Mouse (Mus musculus): ENCODE data around the gene Lyve1. TPM values are rescaled to one million over a fixed set of nuclear protein-coding genes. Genes with fewer than 3 reads are reported as not detected.

The Lyve1 gene
- total and polyA plus RNA-seq, 2 experiments from 2014 or later: 7.2 to 12.5 TPM

DNA sequence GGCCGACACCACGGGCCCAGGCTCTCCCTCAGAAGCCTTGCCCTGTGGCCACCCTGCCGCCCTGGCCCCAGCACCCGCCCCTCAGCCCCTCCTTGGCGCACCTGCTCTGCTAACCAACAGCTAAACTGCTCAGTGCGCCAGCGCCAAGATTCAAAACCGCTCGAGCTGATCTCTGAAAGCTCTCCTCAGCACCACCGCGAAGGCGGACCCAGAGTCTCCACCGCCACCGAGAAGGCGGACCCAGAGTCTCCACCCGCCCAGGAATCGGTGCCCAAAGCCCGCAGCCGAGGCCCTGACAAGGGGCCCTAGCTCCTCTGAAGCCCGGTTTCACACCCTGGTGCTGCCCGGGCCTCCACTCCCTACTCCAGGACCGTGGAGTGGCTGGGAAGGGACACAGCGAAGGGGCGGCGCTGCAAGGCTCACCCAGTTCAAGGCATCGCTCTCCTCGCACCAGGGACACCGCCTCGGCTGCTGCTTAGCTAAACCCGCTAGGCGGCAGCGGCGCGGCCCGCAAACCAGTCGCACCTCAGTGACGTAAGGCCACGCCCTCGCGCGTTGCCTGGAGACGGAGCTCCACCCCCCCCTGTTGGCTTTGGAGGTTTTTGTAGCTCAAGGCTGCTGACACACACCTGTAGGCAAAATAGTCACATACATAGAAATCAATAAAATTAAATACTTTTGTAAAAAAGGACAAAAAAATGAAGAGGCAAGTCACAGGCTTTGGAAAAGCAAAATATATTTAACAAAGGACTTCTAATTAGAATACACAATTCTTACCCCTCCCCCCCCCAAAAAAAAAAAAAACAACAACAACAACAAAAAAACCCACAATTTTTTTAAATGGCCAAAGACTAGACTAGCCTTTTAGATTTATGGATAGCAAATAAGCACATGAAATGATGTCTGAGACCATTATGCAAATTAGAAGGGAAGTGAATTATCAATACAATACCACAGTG is 18.8 kb downstream of the Lyve1 start, which contains the start of gene Rnf141:
Gene Rnf141, minus strand, starts transcription at position 542 of the 959 bp plus-strand sequence.
- WGBS: under 1% methylated on average over 42 of the region's 42 CpGs
- Histone ChIP-seq H3K9ac (replicated peaks; ENCODE audit: low read length, poor library complexity, severe bottlenecking) (peak within 1 kb of the TSS; percentile 82), H3K4me1 (ENCODE audit: insufficient read depth, low read length) (no peaks in the 10 kb centered on the region), H3K27ac (ENCODE audit: low read depth, low read length) (peak within 1 kb of the TSS; percentile 78), H3K27me3 (ENCODE audit: insufficient read depth, low read length) (no peaks in the 10 kb centered on the region), H3K4me2 (ENCODE audit: low read depth, low read length, poor library complexity, severe bottlenecking) (peak within 1 kb of the TSS; percentile 86), H3K4me3 (ENCODE audit: low read depth, low read length) (peak within 1 kb of the TSS; percentile 90), H3K36me3 (ENCODE audit: insufficient read depth, low read length) (no peaks in the 10 kb centered on the region), H3K9me3 (ENCODE audit: low read length) (no peaks in the 10 kb centered on the region)
- TF ChIP-seq CTCF (IDR thresholded peaks at IDR 0.05): peak; percentile 77
- peak; percentile 96 for DNase-seq (ENCODE audit: low spot score)
- peak; percentile 93 for ATAC-seq (ENCODE audit: low FRiP score)

DNA sequence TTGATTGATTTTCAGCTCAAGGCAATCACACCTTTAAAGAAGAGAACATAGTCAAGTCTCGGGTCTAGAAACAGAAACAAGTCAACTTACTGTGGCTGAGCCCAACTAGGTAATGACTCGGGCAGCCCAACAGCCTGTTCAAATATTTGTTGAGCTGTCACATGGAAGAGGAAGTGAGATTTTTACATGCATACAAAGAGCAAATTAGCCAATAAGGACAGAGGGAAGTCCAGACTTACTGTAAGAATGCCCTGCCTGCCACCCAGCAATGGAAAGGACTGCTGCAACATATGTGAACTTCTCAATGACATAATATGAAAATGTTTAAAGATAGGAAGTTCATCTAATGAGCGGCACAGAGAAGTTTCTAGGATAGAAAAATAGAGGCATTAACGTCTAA is 22.7 kb downstream of the Lyve1 start:
- H3K9ac ChIP-seq (replicated peaks; ENCODE audit: low read length, poor library complexity, severe bottlenecking): no peak overlapping the region
- H3K36me3 ChIP-seq (ENCODE audit: insufficient read depth, low read length): no peaks in the 10 kb centered on the region; the same call in 1 of the 2 replicates
- WGBS: 89% methylated on average over 4 of the region's 4 CpGs
- ATAC-seq (ENCODE audit: low FRiP score) (no peak), DNase-seq (ENCODE audit: low spot score) (no peak)
- no peak overlapping the region for H3K4me3 ChIP-seq (ENCODE audit: low read depth, low read length)
- H3K27me3 ChIP-seq (ENCODE audit: insufficient read depth, low read length): no peaks in the 10 kb centered on the region
- no peaks in the 10 kb centered on the region for H3K4me1 ChIP-seq (ENCODE audit: insufficient read depth, low read length)
- H3K9me3 ChIP-seq (ENCODE audit: low read length): no peaks in the 10 kb centered on the region
- TF ChIP-seq CTCF (IDR thresholded peaks at IDR 0.05): no peak
- H3K27ac ChIP-seq (ENCODE audit: low read depth, low read length): no peak overlapping the region
- no peak overlapping the region for H3K4me2 ChIP-seq (ENCODE audit: low read depth, low read length, poor library complexity, severe bottlenecking)

GRCm38 (mm10) chr7:110834522-110834921 is 28.5 kb downstream of the Lyve1 start:
- Histone ChIP-seq H3K9ac (replicated peaks; ENCODE audit: low read length, poor library complexity, severe bottlenecking) (no peak overlapping the region), H3K4me1 (ENCODE audit: insufficient read depth, low read length) (no peaks in the 10 kb centered on the region), H3K27me3 (ENCODE audit: insufficient read depth, low read length) (no peaks in the 10 kb centered on the region), H3K4me3 (ENCODE audit: low read depth, low read length) (no peak overlapping the region), H3K4me2 (ENCODE audit: low read depth, low read length, poor library complexity, severe bottlenecking) (no peak overlapping the region), H3K36me3 (ENCODE audit: insufficient read depth, low read length) (peaks cover 13% of the 10 kb centered on the region), H3K9me3 (ENCODE audit: low read length) (no peaks in the 10 kb centered on the region), H3K27ac (ENCODE audit: low read depth, low read length) (no peak overlapping the region)
- ATAC-seq (ENCODE audit: low FRiP score) (no peak), DNase-seq (ENCODE audit: low spot score) (no peak)
- WGBS: 67% methylated on average over 3 of the region's 3 CpGs
- TF ChIP-seq CTCF (IDR thresholded peaks at IDR 0.05): no peak

GRCm38 (mm10) chr7:110834018-110834417 is 29.0 kb downstream of the Lyve1 start:
- DNase-seq (ENCODE audit: low spot score): no peak
- no peak overlapping the region for H3K4me3 ChIP-seq (ENCODE audit: low read depth, low read length)
- no peaks in the 10 kb centered on the region for H3K9me3 ChIP-seq (ENCODE audit: low read length)
- no peak for TF ChIP-seq CTCF (IDR thresholded peaks at IDR 0.05)
- no peak overlapping the region for H3K27ac ChIP-seq (ENCODE audit: low read depth, low read length)
- H3K4me2 ChIP-seq (ENCODE audit: low read depth, low read length, poor library complexity, severe bottlenecking): no peak overlapping the region
- no peaks in the 10 kb centered on the region for H3K27me3 ChIP-seq (ENCODE audit: insufficient read depth, low read length)
- ATAC-seq (ENCODE audit: low FRiP score): no peak
- no peaks in the 10 kb centered on the region for H3K4me1 ChIP-seq (ENCODE audit: insufficient read depth, low read length)
- no peak overlapping the region for H3K9ac ChIP-seq (replicated peaks; ENCODE audit: low read length, poor library complexity, severe bottlenecking)
- WGBS: 97% methylated on average over 1 of the region's 1 CpGs
- peaks cover 17% of the 10 kb centered on the region for H3K36me3 ChIP-seq (ENCODE audit: insufficient read depth, low read length)

- H3K4me2 ChIP-seq (ENCODE audit: low read depth, low read length, poor library complexity, severe bottlenecking): no peak overlapping the region
- peaks cover 20% of the 10 kb centered on the region for H3K36me3 ChIP-seq (ENCODE audit: insufficient read depth, low read length)
- ATAC-seq (ENCODE audit: low FRiP score) (no peak), DNase-seq (ENCODE audit: low spot score) (no peak)
- H3K27ac ChIP-seq (ENCODE audit: low read depth, low read length): no peak overlapping the region
- 97% methylated on average over 1 of the region's 1 CpGs for WGBS
- no peaks in the 10 kb centered on the region for H3K27me3 ChIP-seq (ENCODE audit: insufficient read depth, low read length)
- H3K9ac ChIP-seq (replicated peaks; ENCODE audit: low read length, poor library complexity, severe bottlenecking): no peak overlapping the region
- no peak overlapping the region for H3K4me3 ChIP-seq (ENCODE audit: low read depth, low read length)
- H3K4me1 ChIP-seq (ENCODE audit: insufficient read depth, low read length): no peaks in the 10 kb centered on the region
- H3K9me3 ChIP-seq (ENCODE audit: low read length): no peaks in the 10 kb centered on the region
- no peak for TF ChIP-seq CTCF (IDR thresholded peaks at IDR 0.05)
Measured at GRCm38 (mm10) chr7:110833024-110833423, 30.0 kb downstream of the Lyve1 start.

Data from midbrain, postnatal 0 days (tissue).